Mouse (Mus musculus) kidney, adult 11 months (tissue): ENCODE results near the gene Defb39.

Source experiments
- DNase-seq: peaks from one replicate; pipeline ENCODE4 v3.0.0; 2022

Gene Defb39

GRCm38 (mm10) chr8:19064710-19065109 lies at the start of gene Defb39:
Gene Defb39, minus strand, starts transcription at chr8:19064810.
- DNase-seq, result no peak

- DNase-seq, result no peak
Observed at GRCm38 (mm10) chr8:19066013-19066412, 1.4 kb upstream of the Defb39 start.

GRCm38 (mm10) chr8:19062891-19063290 lies 1.7 kb downstream of the Defb39 start:
- no peak for DNase-seq

GRCm38 (mm10) chr8:19045242-19045641 lies 19.4 kb downstream of the Defb39 start:
- no peak for DNase-seq

GRCm38 (mm10) chr8:19026466-19026865 lies 38.1 kb downstream of the Defb39 start, which contains the start of gene Defb38:
Gene Defb38, minus strand, starts transcription at chr8:19026566.
- DNase-seq, result no peak
